Mouse (Mus musculus) hindbrain, embryonic 11.5 days (tissue): ENCODE data around the gene Pigl. TPM values are rescaled to one million over a fixed set of nuclear protein-coding genes. Genes with fewer than 3 reads are reported as not detected.
A peak's percentile ranks its signal among the peaks of the same experiment; 100 is the strongest.

ENCODE experiments used
- ATAC-seq: fragments of 200-750 bp; cut with Nextera tagmentation; 2 replicates; pipeline ENCODE4 v1.8.0; 2017; ENCODE audit warnings: mild to moderate bottlenecking, moderate TSS enrichment, moderate library complexity; ENCODE audit not compliant: low FRiP score
- DNase-seq: peaks from one replicate; pipeline ENCODE4 v3.0.0-alpha.2; 2015; ENCODE audit warnings: low spot score
- H3K27ac ChIP-seq: fragments of 300-500 bp; sonication (generic); 2 replicates; pipeline ENCODE4 v1.5.1; 2014; ENCODE audit warnings: mild to moderate bottlenecking, low read depth, low read length
- H3K27me3 ChIP-seq: fragments of 300-500 bp; sonication (generic); 2 replicates; pipeline ENCODE4 v1.6.1; 2014; ENCODE audit warnings: mild to moderate bottlenecking, low read length, moderate library complexity, mixed read lengths; ENCODE audit not compliant: control insufficient read depth, insufficient read depth
- H3K36me3 ChIP-seq: fragments of 300-500 bp; sonication (generic); 2 replicates; pipeline ENCODE4 v1.6.1; 2014; ENCODE audit warnings: mild to moderate bottlenecking, low read length, moderate library complexity, mixed read lengths; ENCODE audit not compliant: control insufficient read depth, insufficient read depth
- H3K4me1 ChIP-seq: fragments of 300-500 bp; sonication (generic); replicated peaks from 2 replicates; pipeline ENCODE4 v1.6.1; 2014; ENCODE audit warnings: low read length, mixed read lengths; ENCODE audit not compliant: control insufficient read depth, insufficient read depth
- H3K4me2 ChIP-seq: fragments of 300-500 bp; sonication (generic); replicated peaks from 2 replicates; pipeline ENCODE4 v1.6.1; 2014; ENCODE audit warnings: mild to moderate bottlenecking, low read depth, low read length
- H3K4me3 ChIP-seq: fragments of 300-500 bp; sonication (generic); 2 replicates; pipeline ENCODE4 v1.5.1; 2014; ENCODE audit warnings: low read depth, low read length
- H3K9ac ChIP-seq: fragments of 300-500 bp; sonication (generic); 2 replicates; pipeline ENCODE4 v1.6.1; 2014; ENCODE audit warnings: low read depth, low read length
- H3K9me3 ChIP-seq: fragments of 300-500 bp; sonication (generic); 2 replicates; pipeline ENCODE4 v1.6.1; 2016; ENCODE audit warnings: low read length; ENCODE audit not compliant: control insufficient read depth
- whole genome bisulfite sequencing: fragments of 180-500 bp; shearing (Covaris S2); extraction: QIAGEN DNeasy Blood & Tissue Kit; methylation state at CpG from one replicate; pipeline ENCODE4 v1.1.7; 2014; 5-methylcytosine and 5-hydroxymethylcytosine counted together
- polyA plus RNA-seq: library from polyadenylated mRNA; unstranded; fragments of >200 nt; fragmentation: Nextera tagmentation; extraction: Ambion mirVana; gene quantifications from 2 replicates; pipeline ENCODE4 v1.2.1, GENCODE M21; 2014

The Pigl gene
- polyA plus RNA-seq, 1 experiment from 2014 or later, result 13.7 TPM

DNA sequence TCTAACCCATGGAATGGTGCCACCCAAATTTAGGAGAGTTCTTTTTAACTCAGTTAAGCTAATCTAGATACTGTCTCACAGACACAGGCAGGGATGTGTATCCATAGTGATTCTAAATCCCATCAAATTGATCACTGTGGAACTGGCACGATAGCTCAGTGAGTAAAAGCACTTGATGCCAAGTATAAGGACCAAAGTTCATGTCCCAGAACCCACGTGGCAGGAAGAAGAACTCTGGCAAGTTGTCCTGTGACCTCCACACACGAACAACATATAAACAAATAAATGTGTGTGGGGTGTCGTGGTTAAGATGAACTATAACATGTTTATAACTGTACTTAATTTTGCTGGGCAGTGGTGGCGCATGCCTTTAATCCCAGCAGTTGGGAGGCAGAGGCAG, 21.3 kb downstream of the Pigl start:
- Histone ChIP-seq H3K9me3 (no peaks in the 10 kb centered on the region), H3K27ac (no peak overlapping the region), H3K36me3 (no peaks in the 10 kb centered on the region), H3K9ac (no peak overlapping the region), H3K4me2 (no peak overlapping the region), H3K27me3 (no peaks in the 10 kb centered on the region), H3K4me1 (no peaks in the 10 kb centered on the region), H3K4me3 (no peak overlapping the region)
- 94% methylated on average over 5 of the region's 5 CpGs for WGBS
- DNase-seq (no peak), ATAC-seq (no peak)

DNA sequence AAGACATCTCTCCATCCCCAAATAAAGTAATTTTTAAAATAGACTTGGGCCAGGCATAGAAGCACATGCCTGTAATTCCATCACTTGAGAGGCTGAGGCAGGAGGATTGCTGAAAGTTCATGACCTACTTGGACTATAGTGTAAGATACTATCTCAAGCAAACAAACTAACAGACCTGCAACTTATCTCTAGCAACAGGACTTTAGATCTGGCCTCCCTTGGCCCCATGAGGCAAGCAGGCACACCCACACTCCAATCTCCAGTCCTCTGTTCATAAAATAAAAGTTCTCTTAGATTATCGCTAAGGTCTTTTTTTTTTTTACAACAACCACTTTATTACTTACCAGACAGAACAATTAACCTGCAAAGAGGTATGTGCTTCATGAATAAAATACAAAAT, 28.7 kb downstream of the Pigl start:
- Histone ChIP-seq H3K36me3 (no peaks in the 10 kb centered on the region), H3K27me3 (no peaks in the 10 kb centered on the region), H3K4me3 (no peak overlapping the region), H3K9ac (no peak overlapping the region), H3K9me3 (no peaks in the 10 kb centered on the region), H3K27ac (no peak overlapping the region), H3K4me1 (no peaks in the 10 kb centered on the region), H3K4me2 (no peak overlapping the region)
- no peak for ATAC-seq
- no peak for DNase-seq
- WGBS, result 97% methylated on average over 1 of the region's 1 CpGs

DNA sequence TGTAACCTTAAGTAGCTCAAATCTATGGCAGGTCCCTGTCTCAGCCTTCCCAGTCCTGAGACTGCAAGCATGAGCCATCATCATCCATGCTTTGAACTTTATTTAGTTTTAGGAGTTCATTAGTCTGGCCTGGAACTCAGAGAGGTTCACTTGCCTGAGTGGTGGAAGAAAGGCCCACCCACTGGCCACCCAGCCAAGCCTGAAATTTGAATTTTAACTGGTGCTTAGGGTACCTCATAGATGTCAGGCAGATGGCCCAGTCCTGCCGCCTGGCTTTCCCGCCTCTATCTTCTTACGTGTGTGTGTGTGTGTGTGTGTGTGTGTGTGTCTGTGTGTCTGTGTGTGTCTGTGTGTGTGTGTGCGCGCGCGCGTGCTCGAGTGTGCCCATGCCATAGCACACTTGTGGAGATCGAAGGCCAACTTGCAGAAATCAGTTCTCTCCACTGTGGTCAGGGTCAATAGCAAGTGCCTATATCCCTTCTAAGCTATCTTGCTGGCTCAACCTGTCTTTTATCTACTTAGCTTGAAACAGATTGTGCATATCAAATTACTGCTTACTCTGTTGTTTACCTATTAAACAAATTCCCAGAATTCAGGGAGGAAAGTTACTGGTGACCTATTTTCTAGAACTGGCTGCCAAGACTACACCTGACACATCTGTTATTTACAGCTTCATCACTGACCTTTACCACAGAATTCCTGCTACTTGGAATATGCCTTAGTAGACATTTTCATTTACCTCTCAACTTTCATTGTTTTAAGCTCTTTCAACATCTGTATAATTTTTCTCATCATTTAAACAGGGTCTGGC, 29.5 kb downstream of the Pigl start:
- no peaks in the 10 kb centered on the region for H3K27me3 ChIP-seq
- no peak overlapping the region for H3K27ac ChIP-seq
- 95% methylated on average over 9 of the region's 10 CpGs for WGBS
- no peaks in the 10 kb centered on the region for H3K9me3 ChIP-seq
- no peak overlapping the region for H3K9ac ChIP-seq
- no peak overlapping the region for H3K4me3 ChIP-seq
- H3K4me2 ChIP-seq, result no peak overlapping the region
- no peaks in the 10 kb centered on the region for H3K36me3 ChIP-seq
- H3K4me1 ChIP-seq, result no peaks in the 10 kb centered on the region
- ATAC-seq, result no peak
- DNase-seq, result no peak

DNA sequence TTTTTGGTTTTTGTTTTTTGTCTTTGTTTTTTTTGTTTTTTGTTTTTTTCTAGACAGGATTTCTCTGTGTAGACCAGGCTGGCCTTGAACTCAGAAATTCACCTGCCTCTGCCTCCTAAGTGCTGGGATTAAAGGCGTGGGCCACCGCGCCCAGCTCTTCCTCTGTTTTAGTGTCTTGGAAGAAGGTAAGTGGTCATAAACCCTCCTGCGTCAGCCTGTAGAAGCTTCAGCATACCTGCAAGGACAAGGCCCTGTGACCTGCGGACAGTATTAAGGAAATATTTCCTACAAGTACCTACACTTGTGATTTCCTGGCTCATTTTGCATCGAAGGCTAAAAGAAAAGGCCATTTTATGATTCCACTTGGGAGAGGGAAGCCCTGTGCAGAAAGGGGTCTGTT, 35.4 kb downstream of the Pigl start:
- DNase-seq (no peak), ATAC-seq (no peak)
- 95% methylated on average over 6 of the region's 6 CpGs for WGBS
- Histone ChIP-seq H3K9me3 (no peaks in the 10 kb centered on the region), H3K27ac (no peak overlapping the region), H3K27me3 (no peaks in the 10 kb centered on the region), H3K4me3 (no peak overlapping the region), H3K9ac (no peak overlapping the region), H3K4me2 (no peak overlapping the region), H3K4me1 (peaks cover 7% of the 10 kb centered on the region; the same call in 1 of the 2 replicates), H3K36me3 (no peaks in the 10 kb centered on the region)

DNA sequence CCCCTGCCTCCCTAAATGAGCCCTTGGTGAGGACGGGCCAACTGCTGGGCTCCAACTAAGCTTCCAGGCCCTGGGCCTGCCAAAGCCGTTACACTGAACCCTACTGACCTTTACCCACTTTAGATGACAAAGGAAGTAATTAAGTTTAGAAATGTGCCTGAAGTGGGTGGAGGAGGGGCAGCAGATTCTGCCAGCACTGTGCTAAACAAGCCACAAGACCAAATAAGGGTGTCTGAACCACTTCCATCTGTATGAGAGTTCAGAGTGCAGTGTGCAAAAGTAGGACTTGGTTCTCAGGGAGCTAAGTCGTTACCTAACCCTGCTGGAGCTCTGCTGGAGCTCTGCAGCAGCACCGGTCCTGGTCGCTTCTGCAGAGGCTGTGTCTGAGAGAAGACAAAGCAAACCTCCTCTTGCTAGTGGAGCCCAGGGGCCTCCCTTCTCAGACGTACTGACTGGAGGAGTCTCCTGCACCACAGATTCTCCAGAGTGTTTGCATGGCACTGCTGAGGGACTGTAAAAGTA, 36.6 kb downstream of the Pigl start:
- Histone ChIP-seq H3K27ac (peak overlapping the region; percentile 25; the same call in 1 of the 2 replicates), H3K27me3 (no peaks in the 10 kb centered on the region), H3K4me2 (no peak overlapping the region), H3K4me3 (no peak overlapping the region), H3K9me3 (no peaks in the 10 kb centered on the region), H3K36me3 (no peaks in the 10 kb centered on the region), H3K4me1 (peaks cover 7% of the 10 kb centered on the region; the same call in 1 of the 2 replicates), H3K9ac (peak overlapping the region; percentile 8; the same call in 1 of the 2 replicates)
- ATAC-seq (no peak), DNase-seq (peak; percentile 54)
- WGBS, result 1% methylated on average over 6 of the region's 6 CpGs

DNA sequence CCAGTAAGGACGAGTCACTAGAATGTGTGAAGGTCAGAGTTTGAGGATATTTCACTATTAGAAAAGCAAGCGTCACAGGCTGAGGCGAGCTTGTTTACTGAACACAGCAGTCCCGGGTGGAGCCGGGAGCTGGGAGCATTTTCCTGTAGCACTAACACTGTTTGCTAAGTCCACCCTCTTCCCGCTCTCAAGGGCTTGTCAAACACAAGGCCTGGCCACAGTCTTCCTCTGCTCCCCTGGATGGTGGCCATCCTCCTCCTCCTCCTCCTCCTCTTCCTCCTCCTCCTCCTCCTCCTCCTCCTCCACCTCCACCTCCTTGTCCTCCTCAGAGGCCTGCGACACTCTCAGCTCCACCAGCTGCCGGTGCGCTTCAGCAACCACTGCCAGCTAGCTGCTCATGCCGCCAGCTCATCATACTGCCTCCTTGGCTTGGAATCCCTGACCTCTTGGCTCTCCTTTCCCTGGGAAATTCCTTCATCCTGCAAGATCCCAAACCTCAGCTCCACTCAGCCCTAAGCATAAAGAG, 37.1 kb downstream of the Pigl start:
- Histone ChIP-seq H3K27ac (0 out of 2 replicates have a peak overlapping the region, but pooled peaks have one; percentile 25), H3K9ac (peak overlapping the region; percentile 8; the same call in 1 of the 2 replicates), H3K4me2 (no peak overlapping the region), H3K4me1 (peaks cover 7% of the 10 kb centered on the region; the same call in 1 of the 2 replicates), H3K4me3 (no peak overlapping the region), H3K36me3 (no peaks in the 10 kb centered on the region), H3K9me3 (no peaks in the 10 kb centered on the region), H3K27me3 (no peaks in the 10 kb centered on the region)
- DNase-seq (peak; percentile 8), ATAC-seq (no peak)
- 27% methylated on average over 7 of the region's 10 CpGs for WGBS

DNA sequence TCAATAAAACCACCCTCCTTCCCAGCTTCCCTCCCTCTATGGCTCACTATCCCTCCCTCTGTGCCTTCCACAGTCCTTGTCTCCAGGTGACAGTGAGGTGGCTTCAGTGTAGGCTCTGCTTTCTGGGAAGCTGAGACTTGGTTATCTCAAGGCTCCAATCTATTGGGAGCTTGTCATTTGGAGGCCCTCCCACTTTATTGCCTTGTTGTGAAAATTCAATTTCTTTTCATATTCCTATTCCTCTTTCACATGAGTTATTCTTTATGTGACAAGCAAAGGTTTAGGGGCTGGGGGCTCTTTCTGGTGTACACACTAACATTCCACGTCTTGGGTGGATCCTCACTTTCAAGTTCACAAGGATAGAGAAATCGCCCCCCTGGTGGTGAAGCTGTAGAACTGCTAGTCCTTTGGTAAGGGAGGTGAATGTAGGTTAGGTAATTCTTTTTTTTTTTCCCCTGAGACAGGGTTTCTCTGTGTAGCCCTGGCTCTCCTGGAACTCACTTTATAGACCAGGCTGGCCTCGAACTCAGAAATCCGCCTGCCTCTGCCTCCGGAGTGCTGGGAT, 38.0 kb downstream of the Pigl start:
- H3K27ac ChIP-seq, result no peak overlapping the region
- H3K9me3 ChIP-seq, result no peaks in the 10 kb centered on the region
- H3K4me2 ChIP-seq, result no peak overlapping the region
- no peak overlapping the region for H3K4me3 ChIP-seq
- H3K27me3 ChIP-seq, result no peaks in the 10 kb centered on the region
- 62% methylated on average over 5 of the region's 5 CpGs for WGBS
- H3K9ac ChIP-seq, result no peak overlapping the region
- H3K4me1 ChIP-seq, result peaks cover 7% of the 10 kb centered on the region; the same call in 1 of the 2 replicates
- no peaks in the 10 kb centered on the region for H3K36me3 ChIP-seq
- peak; percentile 48 for DNase-seq
- ATAC-seq, result no peak

DNA sequence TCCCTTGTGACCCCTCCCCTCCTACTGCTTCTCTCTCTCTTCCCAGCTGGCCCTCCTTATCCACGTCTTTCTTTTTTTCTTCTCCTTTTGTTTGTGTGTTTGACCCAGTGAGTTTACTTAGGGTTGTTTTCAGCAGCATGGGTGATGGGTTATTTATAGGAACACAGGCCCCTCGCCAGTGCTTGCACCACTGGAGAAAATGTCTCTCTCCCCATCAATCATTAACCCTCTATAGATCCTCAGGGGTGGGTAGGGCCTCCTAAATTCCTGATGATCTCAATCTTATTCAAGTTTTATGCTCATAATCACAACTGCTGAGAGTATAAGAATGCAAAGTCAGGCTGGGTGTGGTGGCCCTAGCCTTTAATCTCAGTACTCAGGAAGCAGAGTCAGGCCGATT, 38.9 kb downstream of the Pigl start:
- H3K9me3 ChIP-seq, result no peaks in the 10 kb centered on the region
- no peak for ATAC-seq
- no peak for DNase-seq
- no peaks in the 10 kb centered on the region for H3K27me3 ChIP-seq
- H3K4me1 ChIP-seq, result peaks cover 7% of the 10 kb centered on the region; the same call in 1 of the 2 replicates
- no peak overlapping the region for H3K4me3 ChIP-seq
- H3K9ac ChIP-seq, result no peak overlapping the region
- H3K4me2 ChIP-seq, result no peak overlapping the region
- WGBS, result 46% methylated on average over 3 of the region's 3 CpGs
- no peak overlapping the region for H3K27ac ChIP-seq
- H3K36me3 ChIP-seq, result no peaks in the 10 kb centered on the region
